Mouse (Mus musculus): ENCODE data around the gene Nutf2-ps1.

Nutf2-ps1 gene

GRCm38 (mm10) chr19:53568553-53568952, 20.3 kb downstream of the Nutf2-ps1 start:
- no peak for DNase-seq

- DNase-seq, result no peak
Observed at GRCm38 (mm10) chr19:53567864-53568263, 21.0 kb downstream of the Nutf2-ps1 start.

GRCm38 (mm10) chr19:53565565-53566277, 23.1 kb downstream of the Nutf2-ps1 start:
- DNase-seq, result no peak

- no peak for DNase-seq
Observed at GRCm38 (mm10) chr19:53564174-53564573, 24.7 kb downstream of the Nutf2-ps1 start.

- no peak for DNase-seq
Observed at GRCm38 (mm10) chr19:53560436-53560835, 28.4 kb downstream of the Nutf2-ps1 start.

GRCm38 (mm10) chr19:53557267-53557936, 31.5 kb downstream of the Nutf2-ps1 start:
- no peak for DNase-seq

- no peak for DNase-seq
Observed at GRCm38 (mm10) chr19:53556841-53557240, 32.0 kb downstream of the Nutf2-ps1 start.

GRCm38 (mm10) chr19:53554981-53555616, 33.8 kb downstream of the Nutf2-ps1 start:
- no peak for DNase-seq

GRCm38 (mm10) chr19:53554402-53554801, 34.5 kb downstream of the Nutf2-ps1 start:
- no peak for DNase-seq

- DNase-seq, result no peak
Observed at GRCm38 (mm10) chr19:53552795-53553194, 36.1 kb downstream of the Nutf2-ps1 start.

- no peak for DNase-seq
Observed at GRCm38 (mm10) chr19:53552216-53552786, 36.6 kb downstream of the Nutf2-ps1 start.

GRCm38 (mm10) chr19:53550972-53551371, 37.9 kb downstream of the Nutf2-ps1 start:
- no peak for DNase-seq

- DNase-seq, result no peak
Observed at GRCm38 (mm10) chr19:53547597-53547996, 41.3 kb downstream of the Nutf2-ps1 start.

- no peak for DNase-seq
Observed at GRCm38 (mm10) chr19:53544923-53545561, 43.8 kb downstream of the Nutf2-ps1 start.

GRCm38 (mm10) chr19:53543602-53544001, 45.3 kb downstream of the Nutf2-ps1 start:
- no peak for DNase-seq

GRCm38 (mm10) chr19:53539296-53539695, 49.6 kb downstream of the Nutf2-ps1 start:
- no peak for DNase-seq

GRCm38 (mm10) chr19:53538796-53539195, 50.1 kb downstream of the Nutf2-ps1 start:
- no peak for DNase-seq

Measured in cerebellum, adult 9-10 months (tissue).